Mouse (Mus musculus) frontal cortex, adult 2 months (tissue): ENCODE results near the gene Pcx. TPM values are rescaled to one million over a fixed set of nuclear protein-coding genes. Genes with fewer than 3 reads are reported as not detected.
A peak's percentile ranks its signal among the peaks of the same experiment; 100 is the strongest.

Experiments
- DNase-seq, 2 experiments: peaks; one replicate each; pipeline ENCODE4 v3.0.0; 2022; ENCODE audit warnings: low spot score in 1 of 2; ENCODE audit errors: extremely low spot score in 1 of 2
- polyA plus RNA-seq: library from polyadenylated mRNA; depleted of rRNA; stranded (reverse); fragments of >200 nt; gene quantifications from 2 replicates; pipeline ENCODE4 v1.2.3, GENCODE M21; 2012

The Pcx gene
- polyA plus RNA-seq, 1 experiment, result 41.6 TPM

DNA sequence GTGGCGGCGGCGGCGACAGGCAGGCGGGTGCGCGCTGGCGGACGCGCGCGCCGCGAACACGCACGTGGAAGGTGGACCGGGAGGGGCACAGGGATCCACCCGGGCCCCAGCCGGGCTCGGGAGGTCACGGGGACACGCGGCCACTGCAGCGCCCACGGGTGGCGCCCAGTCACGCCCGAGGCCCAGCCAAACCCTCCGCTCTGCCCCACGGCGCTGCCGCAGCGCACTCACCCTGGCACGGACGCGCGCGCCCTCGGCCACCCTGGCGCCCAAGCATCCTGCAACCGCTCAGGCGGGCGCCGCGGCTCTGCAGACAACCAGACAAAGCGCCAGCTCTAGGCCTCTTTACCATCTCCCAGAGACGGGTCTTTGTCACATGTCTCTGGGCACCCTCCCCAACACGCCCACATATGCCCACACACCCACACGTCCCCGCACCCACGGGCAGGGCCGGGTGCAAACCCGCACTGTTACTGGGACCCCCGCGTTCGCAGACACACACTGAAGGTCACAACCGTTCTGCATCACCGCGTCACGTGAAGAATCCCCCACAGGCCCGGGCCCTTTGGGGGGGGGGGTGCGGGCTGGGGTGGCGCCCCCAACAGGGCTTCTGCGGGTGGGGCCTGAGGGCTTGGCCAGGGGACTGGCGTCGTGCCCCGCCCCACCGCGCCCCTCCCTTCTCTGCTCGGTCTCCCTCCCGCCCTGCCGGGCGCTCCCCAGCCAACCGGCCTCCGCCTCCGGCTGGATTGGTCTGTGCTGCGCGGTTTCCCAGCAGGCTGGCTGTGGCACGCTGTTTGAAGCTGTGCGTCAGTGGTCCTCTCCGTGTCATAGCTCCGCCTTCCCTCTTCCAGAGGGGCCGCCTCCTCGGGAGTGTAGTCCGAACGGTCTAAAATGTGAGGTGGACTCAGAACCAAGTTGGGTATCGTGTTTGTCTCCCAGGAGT lies 105.2 kb downstream of the Pcx start, which contains the start of gene Lrfn4:
Gene Lrfn4, minus strand, starts transcription at position 517 of the 943 bp plus-strand sequence.
- peak; percentile 86 to 92 for DNase-seq

DNA sequence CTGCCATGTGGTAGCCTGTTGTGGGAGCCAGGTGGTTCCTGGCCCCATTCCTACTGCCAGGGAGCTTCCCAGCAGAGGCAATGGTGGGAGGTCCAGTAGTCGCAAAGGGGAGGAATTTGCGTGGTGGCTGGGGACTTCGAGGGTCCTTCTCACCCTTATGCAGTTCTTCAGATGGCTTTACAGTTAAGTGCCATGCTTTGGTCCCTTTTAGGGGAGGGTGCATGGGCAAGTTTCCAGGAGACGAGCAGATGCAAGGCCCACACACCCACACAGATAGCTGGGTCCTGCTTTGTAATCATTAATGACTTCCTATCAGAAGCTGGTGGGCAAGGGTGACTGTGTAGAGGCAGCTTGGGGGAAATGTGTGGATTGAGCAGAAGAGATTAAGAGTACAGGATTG lies 106.3 kb downstream of the Pcx start:
- no peak for DNase-seq

DNA sequence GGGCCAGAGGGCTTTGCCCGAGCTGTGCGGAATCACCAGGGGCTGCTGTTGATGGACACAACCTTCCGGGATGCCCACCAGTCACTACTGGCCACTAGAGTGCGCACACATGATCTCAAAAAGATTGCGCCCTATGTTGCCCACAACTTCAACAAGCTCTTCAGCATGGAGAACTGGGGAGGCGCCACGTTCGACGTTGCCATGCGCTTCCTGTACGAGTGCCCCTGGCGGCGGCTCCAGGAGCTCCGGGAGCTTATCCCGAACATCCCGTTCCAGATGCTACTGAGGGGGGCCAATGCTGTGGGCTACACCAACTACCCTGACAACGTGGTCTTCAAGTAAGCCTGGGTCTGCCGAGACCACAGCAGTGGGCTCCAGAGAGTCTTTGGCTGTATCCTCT lies 107.9 kb downstream of the Pcx start:
- no peak for DNase-seq

DNA sequence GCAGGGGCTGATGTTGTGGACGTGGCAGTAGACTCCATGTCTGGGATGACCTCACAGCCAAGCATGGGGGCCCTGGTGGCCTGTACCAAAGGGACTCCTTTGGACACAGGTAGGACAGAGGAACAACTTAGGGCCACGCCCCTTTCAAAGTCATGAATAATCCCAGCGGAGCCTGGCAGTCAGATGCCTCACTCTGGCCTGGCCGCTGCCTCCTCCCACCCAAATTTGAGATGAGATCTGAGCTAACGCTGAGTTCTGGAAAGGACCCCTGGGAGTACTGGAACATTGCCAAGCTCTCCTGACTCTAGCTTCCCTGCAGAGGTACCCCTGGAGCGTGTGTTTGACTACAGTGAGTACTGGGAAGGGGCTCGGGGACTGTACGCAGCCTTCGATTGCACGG lies 109.2 kb downstream of the Pcx start:
- no peak for DNase-seq

DNA sequence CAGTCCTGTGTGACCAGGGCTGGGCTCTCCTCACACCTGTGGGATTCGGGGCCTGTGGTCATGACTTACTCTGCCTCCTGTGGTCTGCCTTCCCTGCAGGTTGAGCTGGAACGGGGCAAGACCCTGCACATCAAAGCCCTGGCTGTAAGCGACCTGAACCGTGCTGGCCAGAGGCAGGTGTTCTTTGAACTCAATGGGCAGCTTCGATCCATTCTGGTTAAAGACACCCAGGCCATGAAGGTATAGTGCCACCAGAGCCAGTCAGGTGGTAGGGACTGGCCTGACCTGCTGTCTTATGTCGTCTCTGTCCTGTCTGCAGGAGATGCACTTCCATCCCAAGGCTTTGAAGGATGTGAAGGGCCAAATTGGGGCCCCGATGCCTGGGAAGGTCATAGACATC lies 110.4 kb downstream of the Pcx start:
- no peak for DNase-seq

DNA sequence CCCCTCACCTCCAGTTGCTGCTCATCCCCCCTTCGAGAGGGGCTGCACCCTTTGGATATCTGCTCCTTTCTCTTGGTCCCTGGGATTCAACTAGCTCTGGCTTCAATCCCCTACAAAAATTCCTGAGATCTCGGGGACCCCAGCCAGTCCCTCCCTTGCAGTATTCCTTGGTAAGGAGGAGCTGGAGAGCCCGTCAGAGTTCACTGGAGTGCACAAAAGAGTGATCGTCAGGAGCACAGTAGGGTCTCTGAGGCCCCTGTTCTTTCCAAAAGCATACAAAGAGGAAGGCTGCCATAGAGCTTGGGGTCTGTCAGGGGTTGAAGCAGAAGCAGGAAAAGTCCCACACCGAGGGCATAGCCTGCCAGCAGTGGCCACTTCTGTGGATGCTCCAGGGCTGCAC lies 112.5 kb downstream of the Pcx start:
- DNase-seq, result no peak

DNA sequence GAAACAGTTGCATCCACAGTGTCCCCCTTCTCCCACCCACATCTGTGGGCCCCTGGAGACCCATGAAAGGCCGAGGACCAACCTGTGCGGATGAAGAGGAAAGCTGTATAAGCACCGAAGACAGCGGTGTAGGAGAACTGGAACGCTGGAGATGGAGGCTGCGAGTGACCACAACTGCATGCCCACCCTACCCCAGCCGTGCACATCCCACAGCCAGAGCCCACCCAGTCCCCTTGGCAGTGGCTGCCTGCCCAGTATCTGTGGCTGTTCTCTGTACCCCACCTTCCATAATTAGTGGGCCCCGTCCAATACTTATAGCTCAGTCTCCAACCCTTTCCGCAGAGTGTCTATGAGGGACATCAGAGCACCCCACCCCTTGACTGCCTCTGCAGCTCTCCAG lies 113.1 kb downstream of the Pcx start:
- DNase-seq, result no peak

DNA sequence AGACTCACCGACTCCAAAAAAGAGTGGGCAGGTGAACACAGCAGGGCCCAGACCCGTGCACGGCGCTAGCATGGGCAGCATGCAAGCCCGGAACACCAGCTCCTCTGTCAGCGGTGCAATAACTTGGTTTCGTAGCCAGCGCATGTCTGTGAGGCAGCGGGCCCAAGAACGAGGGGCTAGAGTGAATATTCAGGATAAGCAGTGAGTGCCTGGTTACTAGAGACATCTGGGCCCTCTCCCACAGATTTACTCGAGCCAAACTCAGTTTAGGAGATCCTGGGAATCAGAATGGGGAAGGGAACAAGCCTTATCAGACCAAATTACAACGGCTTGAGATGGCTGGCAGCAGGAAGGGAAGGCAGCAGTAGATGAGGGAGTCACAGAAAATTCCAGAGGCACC lies 113.7 kb downstream of the Pcx start:
- no peak for DNase-seq

DNA sequence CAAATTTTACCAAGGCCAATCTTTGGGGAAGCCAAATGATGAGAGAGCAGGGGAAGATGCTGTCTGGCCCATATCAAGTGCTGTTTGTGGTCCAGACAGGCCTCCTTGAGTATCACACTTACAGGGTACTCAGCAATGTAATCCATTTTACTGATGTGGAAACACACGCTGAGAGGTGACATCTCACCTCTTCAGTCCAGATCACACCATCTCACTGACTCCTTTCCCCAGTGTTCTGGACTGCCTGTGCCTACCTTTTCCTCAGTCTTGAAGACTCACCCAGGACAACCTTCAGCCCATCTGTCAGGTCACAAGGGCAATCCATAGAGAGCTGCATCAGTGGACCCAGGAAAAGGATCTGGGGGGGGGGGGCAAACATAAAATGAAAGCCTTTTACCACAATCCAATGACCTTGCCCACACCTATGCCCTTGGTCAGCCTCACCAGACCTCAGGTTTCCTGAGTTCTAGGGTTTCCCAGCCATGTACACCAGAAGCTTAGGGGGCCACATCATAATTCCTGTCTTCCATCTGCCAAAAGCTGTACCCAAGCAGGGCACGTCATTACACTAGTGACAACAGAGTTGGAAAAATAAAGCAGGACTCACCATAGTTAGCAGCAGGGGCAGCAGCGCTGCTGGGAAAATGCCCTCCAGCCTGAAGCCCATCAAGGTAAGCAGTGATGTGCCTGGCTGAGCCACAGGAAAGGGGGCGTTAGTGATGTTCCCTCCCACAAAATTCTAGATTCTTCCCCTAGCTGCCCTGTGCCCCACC lies 114.3 kb downstream of the Pcx start:
- DNase-seq, result no peak

DNA sequence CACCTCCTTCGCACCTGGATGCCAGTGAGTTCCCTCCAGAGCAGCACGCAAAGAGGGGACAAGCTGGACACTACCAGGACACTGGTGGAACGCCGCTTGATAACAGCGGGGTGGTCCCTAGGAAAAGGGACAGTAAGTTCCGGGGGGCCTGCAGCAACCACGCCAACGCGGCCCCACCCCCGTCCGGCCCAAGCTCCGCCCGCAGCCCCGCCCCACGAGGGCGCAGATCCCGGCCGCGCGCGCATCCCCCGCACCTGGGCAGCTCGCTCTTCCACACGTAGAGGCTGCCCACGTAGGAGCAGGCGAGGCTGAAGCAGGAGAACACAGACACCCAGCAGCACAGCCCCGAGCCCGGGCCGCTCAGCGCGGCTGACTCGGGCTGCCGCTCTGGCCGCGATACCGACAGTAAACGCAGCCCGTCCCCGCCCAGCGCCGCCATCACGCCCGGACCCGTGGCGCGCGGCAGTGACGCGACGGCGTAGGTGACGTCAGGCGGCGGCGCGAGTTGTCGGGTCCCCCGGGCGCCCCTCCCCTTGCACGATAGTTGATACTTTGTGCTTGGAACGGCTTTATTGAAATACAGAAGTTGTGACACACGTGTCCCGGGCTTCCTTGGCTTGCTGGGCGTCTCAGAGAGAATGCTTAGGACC lies 115.0 kb downstream of the Pcx start, which contains the start of gene Rce1:
Gene Rce1, minus strand, starts transcription at position 463 of the 650 bp plus-strand sequence.
- peak; percentile 60 to 87 for DNase-seq

DNA sequence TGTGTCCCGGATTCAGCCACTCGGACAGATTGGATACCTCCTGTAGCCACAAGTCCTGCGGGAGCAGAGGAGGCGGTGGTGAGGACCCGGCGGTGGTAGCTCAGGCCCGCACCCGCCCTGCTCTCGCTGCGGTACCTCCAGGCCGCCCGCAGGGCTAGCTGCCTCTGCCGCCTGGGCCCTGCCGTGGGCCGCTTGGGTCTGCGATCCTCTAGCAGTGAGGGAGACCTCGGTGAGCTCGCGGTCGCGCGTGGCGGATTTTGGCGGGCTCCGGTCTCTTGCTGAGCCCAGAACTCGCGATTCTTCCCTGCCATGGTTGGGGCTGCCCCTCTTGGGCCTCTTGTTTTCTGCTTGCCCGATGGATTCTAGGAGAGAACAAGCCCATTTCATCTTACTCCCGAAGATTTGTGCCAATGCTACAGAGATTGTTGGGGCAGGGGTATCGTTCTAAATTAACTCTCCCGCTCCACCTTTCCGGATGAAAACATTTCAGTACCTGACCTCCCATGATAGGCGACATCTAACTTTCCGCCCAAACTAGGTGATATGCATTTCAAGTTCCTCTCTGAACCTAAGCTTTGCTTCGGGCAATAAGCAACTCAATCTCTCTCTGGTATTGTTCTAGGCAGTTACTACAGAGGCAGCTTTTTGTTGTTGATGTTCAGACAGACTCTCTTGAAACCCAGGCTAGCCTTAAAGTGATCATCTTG lies 115.7 kb downstream of the Pcx start:
- no peak for DNase-seq

DNA sequence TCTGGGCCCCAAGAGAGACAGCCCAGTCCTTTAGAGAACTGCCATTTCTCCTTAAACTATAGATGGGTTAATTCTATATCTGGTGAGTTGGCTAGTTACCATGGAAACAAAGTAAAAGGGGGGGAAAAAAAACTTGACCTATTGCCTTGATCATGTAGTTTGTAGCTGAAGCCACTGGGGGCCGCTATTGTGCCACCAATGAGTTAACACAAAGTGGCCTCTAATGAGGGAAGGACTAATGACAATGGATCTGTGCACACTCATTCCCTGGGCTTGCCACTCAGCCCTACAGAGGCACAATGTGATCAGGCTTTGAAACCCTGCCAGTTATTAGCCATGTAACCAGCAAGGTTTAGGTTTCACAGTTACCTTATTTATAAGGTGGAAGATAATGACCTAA lies 118.5 kb downstream of the Pcx start:
- DNase-seq, result peak in 1 of 2 experiments; percentile 84

DNA sequence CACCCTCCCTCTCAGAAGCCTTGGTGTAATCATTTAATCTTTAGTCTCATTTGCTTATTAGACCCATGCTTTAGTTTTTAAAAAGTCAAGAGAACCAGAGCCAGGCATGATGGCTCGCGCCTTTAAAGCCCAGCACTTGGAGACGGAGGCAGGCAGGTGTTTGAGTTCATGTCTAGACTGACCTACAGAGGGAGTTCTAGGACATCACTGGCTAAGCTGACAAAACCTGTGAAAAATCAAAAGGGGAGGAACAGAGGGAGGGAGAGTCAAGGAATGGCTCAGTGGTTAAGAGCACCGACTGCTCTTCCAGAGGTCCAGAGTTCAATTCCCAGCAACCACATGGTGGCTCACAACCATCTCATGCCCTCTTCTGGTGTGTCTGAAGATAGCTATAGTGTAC lies 125.7 kb downstream of the Pcx start:
- no peak for DNase-seq

DNA sequence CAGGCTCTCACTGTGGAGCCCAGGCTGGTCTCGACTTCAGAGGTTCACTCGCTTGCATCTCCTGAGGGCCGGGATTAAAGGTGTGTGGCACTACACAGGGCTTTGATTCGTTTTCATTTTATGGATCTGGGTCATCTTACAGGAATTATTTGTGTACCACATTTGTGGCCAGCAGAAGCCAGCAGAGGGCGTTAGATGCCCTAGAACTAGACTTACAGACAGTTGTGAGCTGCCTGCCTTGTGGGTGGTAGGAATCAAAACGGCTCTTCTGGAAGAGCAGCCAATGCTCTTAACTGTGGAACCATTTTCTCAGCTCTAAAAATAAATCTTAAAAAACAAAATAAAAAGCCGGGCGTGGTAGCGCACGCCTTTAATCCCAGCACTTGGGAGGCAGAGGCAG lies 134.0 kb downstream of the Pcx start:
- DNase-seq, result peak; percentile 77 to 89

DNA sequence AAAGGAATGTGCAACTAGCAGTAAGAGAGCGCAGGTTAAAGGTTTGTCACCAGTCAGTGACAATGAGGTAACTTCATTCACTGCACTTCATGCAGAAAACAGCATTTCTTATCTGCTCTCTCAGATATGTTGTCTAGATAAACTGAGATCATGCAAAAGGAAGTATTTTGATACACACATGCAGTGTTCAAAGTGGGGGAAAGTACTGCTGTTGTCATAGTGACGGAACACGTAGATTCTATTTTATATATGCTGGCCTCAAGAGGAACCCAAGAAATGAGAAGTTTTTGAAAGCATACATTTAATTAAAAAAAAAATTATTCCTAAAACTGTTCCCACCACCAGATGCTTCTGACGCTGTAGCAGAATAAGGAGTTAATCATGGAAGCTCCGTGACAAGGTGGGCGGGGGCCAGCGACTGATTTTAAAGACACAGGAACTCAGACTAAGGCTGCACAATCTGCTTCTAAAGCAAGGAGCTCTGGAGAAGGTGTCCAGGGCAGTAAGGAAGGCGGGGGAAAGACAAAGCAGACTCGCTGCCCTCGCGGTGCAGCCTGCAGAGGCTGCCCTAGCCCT lies 136.7 kb downstream of the Pcx start:
- DNase-seq, result peak; percentile 58 to 84

DNA sequence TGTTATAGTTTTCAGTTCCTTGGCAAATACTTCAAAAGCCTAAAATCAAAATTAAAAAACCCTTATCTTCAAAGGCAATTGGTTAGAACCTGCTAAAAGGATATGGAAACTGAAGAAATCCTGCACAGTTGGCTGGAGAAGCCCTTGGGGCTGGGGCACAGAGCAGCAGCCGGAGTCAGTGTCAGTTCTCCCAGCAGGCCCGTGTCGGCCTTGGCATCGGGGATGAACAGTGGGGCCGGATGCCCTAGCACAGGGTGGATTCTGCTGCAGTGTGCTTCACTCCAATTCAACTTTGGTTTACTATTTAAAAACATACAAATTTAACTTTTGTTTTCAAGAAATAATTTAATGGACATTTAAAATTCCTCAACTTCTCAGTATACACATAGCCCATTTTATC lies 147.9 kb downstream of the Pcx start:
- no peak for DNase-seq

DNA sequence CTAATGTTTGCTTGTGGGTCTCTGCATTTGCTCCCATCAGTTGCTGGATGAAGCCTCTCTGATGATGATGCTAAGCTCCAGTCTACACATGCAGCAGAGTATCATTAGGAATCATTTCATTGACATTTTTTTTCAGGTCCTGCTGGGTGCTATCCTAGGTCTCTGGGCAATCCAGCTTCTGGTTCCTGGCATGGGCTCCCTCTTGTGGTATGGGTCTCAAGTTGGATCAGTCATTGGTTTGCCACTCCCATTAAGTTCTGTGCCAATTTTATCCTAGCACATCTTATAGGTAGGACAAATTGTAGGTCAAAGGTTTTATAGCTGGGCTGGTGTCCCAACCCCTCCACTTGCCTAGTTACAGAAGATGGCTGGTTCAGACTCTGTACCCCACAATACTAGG lies 156.5 kb downstream of the Pcx start:
- DNase-seq, result no peak

DNA sequence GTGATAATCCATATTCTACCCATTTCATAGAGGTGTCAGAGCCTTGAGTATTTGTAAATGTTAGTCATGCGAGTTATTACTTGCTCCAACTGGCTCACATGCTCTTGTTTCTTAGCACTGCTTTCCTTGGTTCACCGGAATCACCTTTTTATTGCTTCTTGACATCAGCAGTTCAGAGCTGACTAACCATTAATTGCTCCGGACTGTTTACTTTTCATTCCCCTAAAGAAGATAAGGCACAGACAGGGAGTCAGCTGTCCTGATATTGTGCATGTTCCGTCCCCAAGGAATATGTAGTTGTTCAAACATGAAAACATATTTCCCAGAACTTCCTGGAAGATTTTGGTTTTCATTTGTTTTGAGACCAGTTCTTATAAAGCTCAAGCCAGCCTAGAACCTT lies 160.5 kb downstream of the Pcx start:
- no peak for DNase-seq
